10 mouse cellular contexts compared by ENCODE assay signal in genomic region chr7:109841618-109842418, GRCm38 (mm10). TPM values are rescaled to one million over a fixed set of nuclear protein-coding genes. Genes with fewer than 3 reads are reported as not detected.
DNase-seq lines count a peak whose midpoint lies in the region; ATAC-seq lines count a peak whose summit lies in the region.
"Had no signal": no experiment of that assay in that cellular context is flagged by ENCODE, and none has a peak within 500 bp of the region (broad histone marks: within the 10 kb centered on the region; RNA-seq: fewer than 3 reads in every experiment).

No protein-coding gene starts in this region.

- H3K27ac ChIP-seq in heart, embryonic 11.5 days (ENCODE audit: low read depth, low read length): no peak overlapping the region
- H3K27ac ChIP-seq in heart, embryonic 15.5 days: peak overlapping the region; percentile 67
- H3K27ac ChIP-seq: embryonic facial prominence, embryonic 12.5 days had no signal

- H3K27me3 ChIP-seq in heart, embryonic 11.5 days (ENCODE audit: control insufficient read depth, insufficient read depth, low read length): no peaks in the 10 kb centered on the region
- H3K27me3 ChIP-seq in heart, embryonic 15.5 days: no peaks in the 10 kb centered on the region
- H3K27me3 ChIP-seq: embryonic facial prominence, embryonic 12.5 days had no signal

- H3K4me1 ChIP-seq in heart, embryonic 11.5 days (ENCODE audit: control insufficient read depth, insufficient read depth, low read length): peaks cover 6% of the 10 kb centered on the region; the same call in 1 of the 2 replicates
- peaks cover 40% of the 10 kb centered on the region for H3K4me1 ChIP-seq in heart, embryonic 15.5 days (replicated peaks)

- H3K36me3 ChIP-seq in heart, embryonic 11.5 days (ENCODE audit: control insufficient read depth, insufficient read depth, low read length): no peaks in the 10 kb centered on the region
- no peaks in the 10 kb centered on the region for H3K36me3 ChIP-seq in heart, embryonic 15.5 days
- H3K36me3 ChIP-seq: embryonic facial prominence, embryonic 12.5 days had no signal

- WGBS in heart, embryonic 11.5 days (ENCODE audit: insufficient replicate concordance): 84% methylated on average over 13 of the region's 13 CpGs
- WGBS in heart, embryonic 15.5 days: 62% methylated on average over 13 of the region's 13 CpGs

- no peak for ATAC-seq in heart, embryonic 11.5 days (replicated peaks; ENCODE audit: insufficient number of reproducible peaks, low FRiP score, low TSS enrichment)
- peak; percentile 88 for ATAC-seq in heart, embryonic 15.5 days (replicated peaks; ENCODE audit: insufficient number of reproducible peaks, insufficient read depth, low FRiP score, low read depth)
- peak; percentile 46 for ATAC-seq in megakaryocyte progenitor cell, adult 5-6 weeks (replicated peaks; ENCODE audit: poor library complexity)

- peak; percentile 25 to 43 for DNase-seq in heart, adult 9 months (ENCODE audit: low spot score in 2 of 2)
- peak; percentile 67 for DNase-seq in brain, embryonic 18.5 days (ENCODE audit: low read depth, low spot score)
- no peak for DNase-seq in gastrocnemius, postnatal 10 days
- DNase-seq in kidney, postnatal 4 days: no peak
- DNase-seq in ovary, postnatal 10 days (ENCODE audit: low spot score): no peak

- no peak overlapping the region for H3K4me2 ChIP-seq in heart, embryonic 11.5 days
- no peak overlapping the region for H3K4me2 ChIP-seq in heart, embryonic 15.5 days
- H3K4me2 ChIP-seq: embryonic facial prominence, embryonic 12.5 days had no signal

- H3K9ac ChIP-seq in heart, embryonic 11.5 days (ENCODE audit: low read depth, low read length): no peak overlapping the region
- H3K9ac ChIP-seq in heart, embryonic 15.5 days: no peak overlapping the region
- H3K9ac ChIP-seq: embryonic facial prominence, embryonic 12.5 days had no signal

- no peak overlapping the region for H3K4me3 ChIP-seq in heart, embryonic 11.5 days (ENCODE audit: low read depth, low read length)
- no peak overlapping the region for H3K4me3 ChIP-seq in heart, embryonic 15.5 days
- H3K4me3 ChIP-seq: embryonic facial prominence, embryonic 12.5 days had no signal

- no peaks in the 10 kb centered on the region for H3K9me3 ChIP-seq in heart, embryonic 11.5 days (replicated peaks; ENCODE audit: control insufficient read depth, low read length)
- H3K9me3 ChIP-seq in heart, embryonic 15.5 days (replicated peaks): no peaks in the 10 kb centered on the region
- H3K9me3 ChIP-seq: embryonic facial prominence, embryonic 12.5 days had no signal

RNA-seq across cellular contexts. Expression of gene Scube2, which starts 23.7 kb away (rescaled TPM):
- 8.1 and 9.8 TPM in 2 replicates for polyA plus RNA-seq in heart, embryonic 11.5 days (2014; fragmentation: Nextera tagmentation; extraction: Ambion mirVana)
- 8.5 and 9.8 TPM in 2 replicates for polyA plus RNA-seq in heart, embryonic 15.5 days (2015; fragmentation: Nextera tagmentation; extraction: Ambion mirVana)
- total RNA-seq in megakaryocyte progenitor cell, adult 5-6 weeks (2015): not detected in 2 replicates
- 0.07 TPM in 1 of 2 replicates, not detected in the other for total RNA-seq in megakaryocyte progenitor cell, adult 5-6 weeks (2017)
- 10 to 100 TPM; 11.5 to 14.2 TPM for total RNA-seq in gastrocnemius, postnatal 10 days (2021)

RNA-seq across cellular contexts. Expression of gene Nrip3, which starts 60.0 kb away (rescaled TPM):
- polyA plus RNA-seq in heart, embryonic 11.5 days (2014; fragmentation: Nextera tagmentation; extraction: Ambion mirVana): 0.62 TPM in 2 replicates
- 0.26 and 0.82 TPM in 2 replicates for polyA plus RNA-seq in heart, embryonic 15.5 days (2015; fragmentation: Nextera tagmentation; extraction: Ambion mirVana)
- total RNA-seq in megakaryocyte progenitor cell, adult 5-6 weeks (2015): not detected in 2 replicates
- 0.04 TPM in 1 of 2 replicates, not detected in the other for total RNA-seq in megakaryocyte progenitor cell, adult 5-6 weeks (2017)
- total RNA-seq in gastrocnemius, postnatal 10 days (2021): under 1 TPM; 0.14 to 0.43 TPM
- polyA plus RNA-seq: G1E had no signal

Comparison
In these comparisons a context has a peak if more than half of its experiments do, and no peak if none do; other contexts are left out.
1. DNase-seq: peak in heart, adult 9 months (2 of 2) and brain, embryonic 18.5 days (single experiment); none in gastrocnemius, postnatal 10 days (single experiment), kidney, postnatal 4 days (0 of 2) and ovary, postnatal 10 days (single experiment).
2. RNA of gene Scube2, which starts 23.7 kb away (total RNA-seq): 11.5 to 14.2 TPM in gastrocnemius, postnatal 10 days; 0.07 TPM in megakaryocyte progenitor cell, adult 5-6 weeks; every median in the first group is over 10 times any median in the second.